Mouse (Mus musculus) limb, embryonic 15.5 days (tissue): ENCODE results near the gene Rhob. TPM values are rescaled to one million over a fixed set of nuclear protein-coding genes. Genes with fewer than 3 reads are reported as not detected.

Experiments
- ATAC-seq: fragments of 200-750 bp; cut with Nextera tagmentation; 2 replicates; pipeline ENCODE4 v1.8.0; 2017; ENCODE audit warnings: low read depth, moderate TSS enrichment; ENCODE audit not compliant: insufficient number of reproducible peaks, low FRiP score, low TSS enrichment
- H3K27ac ChIP-seq: fragments of 300-500 bp; sonication (generic); 2 replicates; pipeline ENCODE4 v1.5.1; 2015; ENCODE audit warnings: moderate library complexity, mild to moderate bottlenecking, inconsistent platforms
- H3K27me3 ChIP-seq: fragments of 300-500 bp; sonication (generic); 2 replicates; pipeline ENCODE4 v1.6.1; 2015; ENCODE audit warnings: inconsistent platforms
- H3K36me3 ChIP-seq: fragments of 300-500 bp; sonication (generic); 2 replicates; pipeline ENCODE4 v1.6.1; 2015; ENCODE audit warnings: inconsistent platforms
- H3K4me1 ChIP-seq: fragments of 300-500 bp; sonication (generic); 2 replicates; pipeline ENCODE4 v1.6.1; 2015; ENCODE audit warnings: inconsistent platforms
- H3K4me2 ChIP-seq: fragments of 300-500 bp; sonication (generic); 2 replicates; pipeline ENCODE4 v1.6.1; 2015; ENCODE audit warnings: mild to moderate bottlenecking, inconsistent platforms
- H3K4me3 ChIP-seq: fragments of 300-500 bp; sonication (generic); 2 replicates; pipeline ENCODE4 v1.5.1; 2015; ENCODE audit warnings: mild to moderate bottlenecking, inconsistent platforms
- H3K9ac ChIP-seq: fragments of 300-500 bp; sonication (generic); 2 replicates; pipeline ENCODE4 v1.6.1; 2015; ENCODE audit warnings: inconsistent platforms
- H3K9me3 ChIP-seq: fragments of 300-500 bp; sonication (generic); 2 replicates; pipeline ENCODE4 v1.6.1; 2016; ENCODE audit warnings: inconsistent platforms
- WGBS: fragments of 180-500 bp; shearing (Covaris S2); methylation state at CpG from one replicate; pipeline ENCODE4 v1.1.7; 2015; 5-methylcytosine and 5-hydroxymethylcytosine counted together
- polyA plus RNA-seq: library from polyadenylated mRNA; unstranded; fragments of >200 nt; fragmentation: Nextera tagmentation; extraction: Ambion mirVana; gene quantifications from 2 replicates; pipeline ENCODE4 v1.2.1, GENCODE M21; 2015

Rhob gene
- polyA plus RNA-seq, 1 experiment from 2014 or later: 60.5 TPM

- Histone ChIP-seq H3K9ac (no peak overlapping the region), H3K36me3 (no peaks in the 10 kb centered on the region), H3K4me1 (peaks cover 32% of the 10 kb centered on the region), H3K4me3 (no peak overlapping the region), H3K9me3 (no peaks in the 10 kb centered on the region), H3K27ac (no peak overlapping the region), H3K27me3 (no peaks in the 10 kb centered on the region), H3K4me2 (no peak overlapping the region)
- 81% methylated on average over 7 of the region's 7 CpGs for WGBS
- ATAC-seq: no peak
Observed at GRCm38 (mm10) chr12:8452766-8453621, 46.8 kb downstream of the Rhob start.

DNA sequence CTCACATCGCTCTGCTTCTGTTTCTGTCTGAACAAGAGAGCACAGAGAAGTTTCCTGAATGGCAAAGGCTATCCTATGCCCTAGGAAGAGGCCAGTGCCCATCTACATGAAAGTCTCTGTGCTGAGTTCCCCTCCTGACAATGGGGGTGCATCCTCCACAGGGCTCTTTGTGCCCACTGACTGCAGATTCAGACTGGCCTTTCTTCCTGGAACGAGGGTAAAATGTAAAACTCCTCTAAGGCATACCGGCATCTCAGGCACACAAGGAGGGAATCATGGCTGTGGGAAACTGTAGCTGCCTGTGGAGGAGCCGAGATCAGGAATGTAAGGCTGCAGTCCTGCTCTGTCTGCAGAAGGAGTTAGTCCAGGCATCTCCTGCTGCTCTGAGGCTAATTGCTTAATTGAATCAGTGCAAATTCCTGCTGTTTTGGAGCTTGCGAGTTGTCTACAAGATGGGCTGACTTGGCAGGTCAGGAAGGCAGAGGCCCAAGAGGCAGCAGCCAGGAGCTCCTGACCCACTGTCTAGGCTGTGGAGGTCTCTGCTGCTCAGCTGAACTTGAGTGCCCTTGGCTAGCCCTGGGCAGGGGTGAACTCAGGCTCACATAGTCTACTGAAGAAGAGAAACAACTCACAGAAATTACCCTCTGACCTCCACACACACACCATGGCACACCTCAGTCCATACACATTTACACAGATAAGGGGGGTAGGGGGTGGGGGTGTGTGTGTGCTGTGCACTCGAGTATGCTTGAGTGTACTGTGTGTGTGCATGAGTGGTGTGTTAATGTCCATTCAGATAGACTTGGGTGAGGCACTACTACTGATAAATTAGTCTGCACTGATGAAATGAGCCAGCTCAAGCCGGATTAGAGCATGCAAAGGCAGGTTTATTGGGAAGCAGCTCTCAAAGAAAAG, 48.0 kb downstream of the Rhob start:
- Histone ChIP-seq H3K4me2 (no peak overlapping the region), H3K4me3 (no peak overlapping the region), H3K9me3 (no peaks in the 10 kb centered on the region), H3K4me1 (peaks cover 28% of the 10 kb centered on the region), H3K36me3 (no peaks in the 10 kb centered on the region), H3K27me3 (no peaks in the 10 kb centered on the region), H3K27ac (no peak overlapping the region), H3K9ac (no peak overlapping the region)
- ATAC-seq: no peak
- 44% methylated on average over 7 of the region's 7 CpGs for WGBS

GRCm38 (mm10) chr12:8450639-8451038, 49.2 kb downstream of the Rhob start:
- Histone ChIP-seq H3K27me3 (no peaks in the 10 kb centered on the region), H3K4me1 (peaks cover 31% of the 10 kb centered on the region), H3K27ac (no peak overlapping the region), H3K9ac (no peak overlapping the region), H3K9me3 (no peaks in the 10 kb centered on the region), H3K4me3 (no peak overlapping the region), H3K4me2 (no peak overlapping the region), H3K36me3 (no peaks in the 10 kb centered on the region)
- ATAC-seq: no peak
- 59% methylated on average over 6 of the region's 6 CpGs for WGBS

GRCm38 (mm10) chr12:8450028-8450427, 49.8 kb downstream of the Rhob start:
- H3K4me2 ChIP-seq: no peak overlapping the region
- H3K27ac ChIP-seq: no peak overlapping the region
- no peak overlapping the region for H3K4me3 ChIP-seq
- peaks cover 36% of the 10 kb centered on the region for H3K4me1 ChIP-seq
- no peaks in the 10 kb centered on the region for H3K27me3 ChIP-seq
- no peaks in the 10 kb centered on the region for H3K9me3 ChIP-seq
- no peak overlapping the region for H3K9ac ChIP-seq
- H3K36me3 ChIP-seq: no peaks in the 10 kb centered on the region
- WGBS: 74% methylated on average over 1 of the region's 1 CpGs
- no peak for ATAC-seq

Other genes with a start within 250 kb of the Rhob start
- 0.20 and 0.27 TPM in 2 replicates for gene Gdf7, start 198.1 kb downstream of the Rhob start, polyA plus RNA-seq
- 16.8 and 17.0 TPM in 2 replicates for gene Hs1bp3, start 186.6 kb downstream of the Rhob start, polyA plus RNA-seq
- gene Slc7a15, start 99.1 kb upstream of the Rhob start, polyA plus RNA-seq: not detected in 2 replicates
- 36.8 and 43.0 TPM in 2 replicates for gene Pum2, start 174.1 kb upstream of the Rhob start, polyA plus RNA-seq